Mouse (Mus musculus): ENCODE data around the gene Atxn2. TPM values are rescaled to one million over a fixed set of nuclear protein-coding genes. Genes with fewer than 3 reads are reported as not detected.

The Atxn2 gene
- polyA plus RNA-seq, 1 experiment from 2014 or later = 85.3 TPM

GRCm38 (mm10) chr5:121701111-121701769 lies 9.9 kb upstream of the Atxn2 start:
- Histone ChIP-seq H3K9ac (replicated peaks; ENCODE audit: low read length) (no peak overlapping the region), H3K27ac (replicated peaks; ENCODE audit: low read depth, low read length) (no peak overlapping the region), H3K4me2 (ENCODE audit: low read length) (no peak overlapping the region), H3K4me1 (ENCODE audit: control insufficient read depth, insufficient read depth, low read length) (no peaks in the 10 kb centered on the region), H3K27me3 (ENCODE audit: control insufficient read depth, insufficient read depth, low read length) (no peaks in the 10 kb centered on the region), H3K9me3 (ENCODE audit: control insufficient read depth, low read length) (no peaks in the 10 kb centered on the region), H3K36me3 (ENCODE audit: control insufficient read depth, insufficient read depth, low read length) (no peaks in the 10 kb centered on the region), H3K4me3 (replicated peaks; ENCODE audit: low read depth, low read length) (no peak overlapping the region)
- ATAC-seq (ENCODE audit: low FRiP score, low TSS enrichment) (no peak), DNase-seq (no peak)
- 68% methylated on average over 8 of the region's 8 CpGs for WGBS

- Histone ChIP-seq H3K9ac (replicated peaks; ENCODE audit: low read length) (no peak overlapping the region), H3K4me3 (replicated peaks; ENCODE audit: low read depth, low read length) (no peak overlapping the region), H3K27ac (replicated peaks; ENCODE audit: low read depth, low read length) (no peak overlapping the region), H3K4me1 (ENCODE audit: control insufficient read depth, insufficient read depth, low read length) (no peaks in the 10 kb centered on the region), H3K4me2 (ENCODE audit: low read length) (no peak overlapping the region), H3K9me3 (ENCODE audit: control insufficient read depth, low read length) (no peaks in the 10 kb centered on the region), H3K27me3 (ENCODE audit: control insufficient read depth, insufficient read depth, low read length) (no peaks in the 10 kb centered on the region), H3K36me3 (ENCODE audit: control insufficient read depth, insufficient read depth, low read length) (no peaks in the 10 kb centered on the region)
- DNase-seq (no peak), ATAC-seq (ENCODE audit: low FRiP score, low TSS enrichment) (no peak)
- WGBS = 70% methylated on average over 1 of the region's 1 CpGs
Observed at GRCm38 (mm10) chr5:121703341-121703740, 7.8 kb upstream of the Atxn2 start.

GRCm38 (mm10) chr5:121704512-121705248 lies 6.5 kb upstream of the Atxn2 start:
- H3K4me3 ChIP-seq (replicated peaks; ENCODE audit: low read depth, low read length) = 0 out of 2 replicates have a peak overlapping the region, but pooled peaks have one; percentile 5
- DNase-seq = peak; percentile 39
- no peaks in the 10 kb centered on the region for H3K36me3 ChIP-seq (ENCODE audit: control insufficient read depth, insufficient read depth, low read length)
- H3K4me1 ChIP-seq (ENCODE audit: control insufficient read depth, insufficient read depth, low read length) = no peaks in the 10 kb centered on the region
- H3K4me2 ChIP-seq (ENCODE audit: low read length) = peak overlapping the region; percentile 49
- H3K9me3 ChIP-seq (ENCODE audit: control insufficient read depth, low read length) = no peaks in the 10 kb centered on the region
- peak overlapping the region; percentile 34 for H3K9ac ChIP-seq (replicated peaks; ENCODE audit: low read length)
- H3K27me3 ChIP-seq (ENCODE audit: control insufficient read depth, insufficient read depth, low read length) = no peaks in the 10 kb centered on the region
- H3K27ac ChIP-seq (replicated peaks; ENCODE audit: low read depth, low read length) = no peak overlapping the region
- 5% methylated on average over 20 of the region's 20 CpGs for WGBS
- ATAC-seq (ENCODE audit: low FRiP score, low TSS enrichment) = no peak

GRCm38 (mm10) chr5:121710402-121710801 lies 735 bp upstream of the Atxn2 start:
- no peaks in the 10 kb centered on the region for H3K9me3 ChIP-seq (ENCODE audit: control insufficient read depth, low read length)
- H3K4me3 ChIP-seq (replicated peaks; ENCODE audit: low read depth, low read length) = peak overlapping the region; percentile 96; the same call in 1 of the 2 replicates

GRCm38 (mm10) chr5:121710851-121711173 lies 325 bp upstream of the Atxn2 start:
- under 1% methylated on average over 12 of the region's 12 CpGs for WGBS
- H3K4me1 ChIP-seq (ENCODE audit: control insufficient read depth, insufficient read depth, low read length) = peaks cover 27% of the 10 kb centered on the region
- ATAC-seq (ENCODE audit: low FRiP score, low TSS enrichment) (no peak), DNase-seq (no peak)
- H3K27ac ChIP-seq (replicated peaks; ENCODE audit: low read depth, low read length) = peak overlapping the region; percentile 98
- no peaks in the 10 kb centered on the region for H3K36me3 ChIP-seq (ENCODE audit: control insufficient read depth, insufficient read depth, low read length)
- H3K9me3 ChIP-seq (ENCODE audit: control insufficient read depth, low read length) = no peaks in the 10 kb centered on the region
- H3K4me3 ChIP-seq (replicated peaks; ENCODE audit: low read depth, low read length) = peak overlapping the region; percentile 96
- peak overlapping the region; percentile 98 for H3K9ac ChIP-seq (replicated peaks; ENCODE audit: low read length)
- H3K27me3 ChIP-seq (ENCODE audit: control insufficient read depth, insufficient read depth, low read length) = no peaks in the 10 kb centered on the region
- peak overlapping the region; percentile 85 for H3K4me2 ChIP-seq (ENCODE audit: low read length)

More at GRCm38 (mm10) chr5:121710402-121710801, 735 bp upstream of the Atxn2 start:
- Histone ChIP-seq H3K9ac (replicated peaks; ENCODE audit: low read length) (no peak overlapping the region; the same call in 1 of the 2 replicates), H3K27ac (replicated peaks; ENCODE audit: low read depth, low read length) (no peak overlapping the region), H3K36me3 (ENCODE audit: control insufficient read depth, insufficient read depth, low read length) (no peaks in the 10 kb centered on the region), H3K4me1 (ENCODE audit: control insufficient read depth, insufficient read depth, low read length) (peaks cover 23% of the 10 kb centered on the region), H3K27me3 (ENCODE audit: control insufficient read depth, insufficient read depth, low read length) (no peaks in the 10 kb centered on the region), H3K4me2 (ENCODE audit: low read length) (peak overlapping the region; percentile 85)
- 56% methylated on average over 2 of the region's 2 CpGs for WGBS
- ATAC-seq (ENCODE audit: low FRiP score, low TSS enrichment) = no peak
- DNase-seq = no peak

- under 1% methylated on average over 49 of the region's 57 CpGs for WGBS
- H3K36me3 ChIP-seq (ENCODE audit: control insufficient read depth, insufficient read depth, low read length) = no peaks in the 10 kb centered on the region
Observed at GRCm38 (mm10) chr5:121711928-121712231, 743 bp downstream of the Atxn2 start.

GRCm38 (mm10) chr5:121712232-121712933 lies 1.2 kb downstream of the Atxn2 start:
- under 1% methylated on average over 53 of the region's 66 CpGs for WGBS
- peak overlapping the region; percentile 82 for H3K4me2 ChIP-seq (ENCODE audit: low read length)
- ATAC-seq (ENCODE audit: low FRiP score, low TSS enrichment) = peak; percentile 55
- DNase-seq = peak; percentile 73
- peak overlapping the region; percentile 96 for H3K4me3 ChIP-seq (replicated peaks; ENCODE audit: low read depth, low read length)
- peak overlapping the region; percentile 98 for H3K27ac ChIP-seq (replicated peaks; ENCODE audit: low read depth, low read length)
- peaks cover 27% of the 10 kb centered on the region for H3K4me1 ChIP-seq (ENCODE audit: control insufficient read depth, insufficient read depth, low read length)
- no peaks in the 10 kb centered on the region for H3K9me3 ChIP-seq (ENCODE audit: control insufficient read depth, low read length)
- H3K36me3 ChIP-seq (ENCODE audit: control insufficient read depth, insufficient read depth, low read length) = no peaks in the 10 kb centered on the region
- peak overlapping the region; percentile 98 for H3K9ac ChIP-seq (replicated peaks; ENCODE audit: low read length)
- no peaks in the 10 kb centered on the region for H3K27me3 ChIP-seq (ENCODE audit: control insufficient read depth, insufficient read depth, low read length)

More at GRCm38 (mm10) chr5:121711928-121712231, 743 bp downstream of the Atxn2 start:
- Histone ChIP-seq H3K4me2 (ENCODE audit: low read length) (peak overlapping the region; percentile 82), H3K9me3 (ENCODE audit: control insufficient read depth, low read length) (no peaks in the 10 kb centered on the region), H3K4me1 (ENCODE audit: control insufficient read depth, insufficient read depth, low read length) (peaks cover 27% of the 10 kb centered on the region), H3K9ac (replicated peaks; ENCODE audit: low read length) (peak overlapping the region; percentile 98), H3K27me3 (ENCODE audit: control insufficient read depth, insufficient read depth, low read length) (no peaks in the 10 kb centered on the region), H3K4me3 (replicated peaks; ENCODE audit: low read depth, low read length) (peak overlapping the region; percentile 96), H3K27ac (replicated peaks; ENCODE audit: low read depth, low read length) (peak overlapping the region; percentile 98)
- peak; percentile 69 for ATAC-seq (ENCODE audit: low FRiP score, low TSS enrichment)
- no peak for DNase-seq

GRCm38 (mm10) chr5:121712934-121713538 lies 1.9 kb downstream of the Atxn2 start:
- Histone ChIP-seq H3K9me3 (ENCODE audit: control insufficient read depth, low read length) (no peaks in the 10 kb centered on the region), H3K36me3 (ENCODE audit: control insufficient read depth, insufficient read depth, low read length) (no peaks in the 10 kb centered on the region), H3K9ac (replicated peaks; ENCODE audit: low read length) (peak overlapping the region; percentile 98), H3K27ac (replicated peaks; ENCODE audit: low read depth, low read length) (peak overlapping the region; percentile 98), H3K4me3 (replicated peaks; ENCODE audit: low read depth, low read length) (peak overlapping the region; percentile 96), H3K4me2 (ENCODE audit: low read length) (peak overlapping the region; percentile 82), H3K27me3 (ENCODE audit: control insufficient read depth, insufficient read depth, low read length) (no peaks in the 10 kb centered on the region), H3K4me1 (ENCODE audit: control insufficient read depth, insufficient read depth, low read length) (peaks cover 27% of the 10 kb centered on the region)
- DNase-seq (peak; percentile 72), ATAC-seq (ENCODE audit: low FRiP score, low TSS enrichment) (0 out of 2 replicates have a peak, but pooled peaks have one; percentile 12)
- WGBS = 1% methylated on average over 32 of the region's 32 CpGs
